Mouse (Mus musculus): ENCODE data around the gene Eva1c.

Eva1c gene

DNA sequence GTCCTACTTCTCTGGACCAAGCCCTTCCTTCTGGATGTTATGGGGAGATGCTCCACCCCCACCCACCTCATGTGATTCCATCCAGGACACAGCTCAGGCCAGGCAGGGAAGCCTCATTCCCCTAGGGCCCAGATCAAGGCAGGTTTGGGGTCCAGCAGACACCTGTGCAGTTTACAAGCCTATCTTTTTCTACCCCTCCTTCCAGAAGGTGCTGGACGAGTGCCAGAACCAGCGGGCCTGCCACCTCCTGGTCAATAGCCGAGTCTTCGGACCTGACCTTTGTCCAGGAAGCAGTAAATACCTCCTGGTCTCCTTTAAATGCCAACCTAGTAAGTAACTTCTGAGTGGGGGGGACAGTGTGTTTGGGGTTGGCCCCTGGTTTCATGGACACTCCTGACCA is 42.8 kb downstream of the Eva1c start:
- peak; percentile 57 for DNase-seq

DNA sequence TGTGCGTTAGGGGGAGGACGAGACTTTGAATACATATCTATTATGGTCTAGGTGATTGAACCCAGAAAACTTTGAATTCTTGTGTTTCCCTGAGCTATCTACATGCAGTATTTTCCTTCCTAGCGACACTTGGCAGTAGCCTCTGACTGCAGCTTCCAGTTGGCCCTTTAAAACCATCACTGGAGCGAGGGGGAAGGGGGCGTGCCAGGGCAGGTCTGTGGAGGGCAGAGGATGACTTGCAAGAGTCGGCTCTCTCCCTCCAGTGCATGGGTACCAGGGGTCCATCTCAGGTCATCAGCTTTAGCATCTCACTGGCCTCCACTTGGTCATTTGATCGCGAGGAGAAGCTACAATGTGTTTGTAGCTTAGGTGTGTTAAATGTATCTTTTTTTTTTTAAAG is 46.4 kb downstream of the Eva1c start:
- DNase-seq: no peak

GRCm38 (mm10) chr16:90874536-90874935 is 48.0 kb downstream of the Eva1c start:
- no peak for DNase-seq

GRCm38 (mm10) chr16:90878135-90878860 is 51.8 kb downstream of the Eva1c start:
- DNase-seq: no peak

DNA sequence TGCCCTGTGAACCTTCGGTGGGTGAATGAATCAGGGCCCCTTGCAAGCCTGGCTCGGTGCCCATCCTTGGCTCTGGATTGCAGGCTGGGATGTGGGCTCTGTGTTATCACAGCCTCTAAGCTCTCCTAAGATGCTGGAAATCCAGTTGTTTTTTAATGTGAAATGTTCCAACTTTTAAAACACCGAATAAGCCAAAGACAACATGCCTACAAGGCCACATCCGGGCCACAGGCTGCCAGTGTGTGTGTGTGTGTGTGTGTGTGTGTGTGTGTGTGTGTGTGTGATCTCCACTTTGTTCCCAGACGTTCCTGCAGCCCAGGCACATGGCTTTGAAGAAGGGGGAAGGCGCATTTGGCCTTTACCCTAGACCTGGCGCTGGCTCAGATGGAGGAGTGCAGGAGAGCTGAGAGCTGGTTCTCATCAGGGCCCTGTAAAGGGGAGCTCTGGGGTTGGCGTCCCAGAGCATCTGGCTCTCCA is 56.0 kb downstream of the Eva1c start:
- DNase-seq: no peak

DNA sequence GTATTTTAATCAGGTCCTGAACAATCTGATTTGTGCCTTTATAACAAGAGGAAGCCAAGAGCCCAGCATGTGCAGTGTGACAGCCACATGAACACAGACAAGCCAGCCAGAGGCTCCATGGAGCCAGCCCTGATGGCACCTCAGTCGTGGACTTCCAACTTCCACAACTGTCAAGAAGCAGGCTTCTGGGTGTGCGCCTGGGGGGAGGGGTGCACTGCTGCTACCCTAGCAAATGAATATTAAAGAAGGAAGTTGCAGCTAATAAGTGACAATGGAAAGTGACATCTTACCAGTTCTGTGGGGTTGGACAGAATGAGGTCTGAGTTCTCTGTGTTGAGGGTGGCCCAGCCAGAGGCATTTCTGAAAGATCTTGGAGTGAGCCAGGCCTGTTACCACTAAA is 58.8 kb downstream of the Eva1c start:
- DNase-seq: no peak

GRCm38 (mm10) chr16:90885781-90886565 is 59.5 kb downstream of the Eva1c start:
- DNase-seq: no peak

DNA sequence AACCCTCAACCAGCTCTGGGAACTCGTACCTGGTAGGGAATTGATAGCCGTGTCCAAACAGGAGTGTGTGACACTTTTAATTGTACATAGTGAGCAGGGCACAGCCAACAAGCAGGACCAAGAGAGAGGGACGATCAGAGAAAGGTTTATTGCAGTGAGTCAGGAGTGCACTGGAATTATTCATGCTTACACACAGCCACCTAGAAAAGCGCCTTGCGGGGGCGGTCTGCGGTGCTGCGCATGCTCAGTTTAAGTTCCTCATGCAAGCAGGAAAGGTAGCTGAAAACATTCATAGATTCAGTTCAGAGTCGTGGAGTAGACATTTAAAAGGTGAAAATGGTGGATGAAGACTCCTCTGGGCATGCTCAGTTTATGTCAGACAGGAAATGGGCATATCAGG is 64.2 kb downstream of the Eva1c start:
- DNase-seq: no peak

DNA sequence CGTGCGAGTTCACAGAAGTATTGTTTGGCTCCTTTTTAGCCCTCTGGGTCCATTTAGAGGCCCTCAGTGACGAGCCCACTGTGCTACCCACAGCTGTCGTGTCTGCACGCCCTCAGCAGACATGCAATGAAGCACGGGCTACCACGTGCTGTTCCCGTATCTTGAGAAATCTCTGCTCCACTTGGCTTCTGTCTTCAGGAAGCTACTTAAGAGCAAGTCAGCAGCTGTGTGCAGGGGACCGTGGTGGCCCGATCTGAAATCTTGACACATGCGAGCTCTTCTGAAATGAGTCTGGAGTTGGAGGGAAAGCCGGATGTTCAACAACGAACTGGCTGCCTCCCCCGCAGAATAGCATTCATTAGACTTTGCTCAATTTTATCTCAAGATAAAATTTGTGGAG is 65.1 kb downstream of the Eva1c start:
- peak; percentile 24 for DNase-seq

DNA sequence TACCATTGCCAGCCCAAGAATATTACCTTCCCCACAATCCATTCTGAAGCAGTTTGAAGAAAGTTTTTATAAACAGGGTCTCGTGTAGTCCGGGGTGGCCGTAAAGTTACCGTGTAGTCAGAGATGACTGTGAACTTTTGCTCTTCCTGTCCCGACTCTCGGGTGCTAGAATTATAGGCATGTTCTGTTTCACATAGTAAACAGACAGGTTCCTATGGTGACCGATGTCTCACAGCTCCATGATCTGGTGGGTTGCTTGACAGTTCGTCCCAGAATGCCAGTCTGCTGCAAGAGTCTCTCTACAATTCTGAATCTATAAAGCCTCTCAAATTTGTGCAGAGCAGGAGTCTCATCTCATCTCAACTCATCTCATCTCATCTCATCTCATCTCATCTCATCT is 65.6 kb downstream of the Eva1c start:
- no peak for DNase-seq

GRCm38 (mm10) chr16:90893019-90893418 is 66.5 kb downstream of the Eva1c start:
- DNase-seq: no peak

DNA sequence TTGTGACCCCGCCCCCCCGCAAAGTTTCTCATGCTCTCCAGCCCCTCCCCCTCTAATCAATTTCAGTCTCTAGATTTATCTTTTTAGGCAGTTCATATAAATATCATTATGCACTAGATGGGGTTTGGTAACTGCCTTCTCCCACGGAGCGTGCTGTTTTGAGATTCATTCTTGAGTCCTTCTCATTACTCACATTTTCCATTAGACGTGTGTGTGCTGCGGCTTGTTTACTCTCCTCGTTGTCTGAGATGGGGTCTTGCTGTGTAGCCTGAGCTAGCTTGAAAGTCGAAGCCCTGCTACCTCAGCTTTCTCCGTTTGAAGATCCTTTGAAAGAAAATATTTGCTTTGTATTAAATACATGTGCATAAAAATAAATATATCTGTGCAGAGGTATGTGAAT is 67.3 kb downstream of the Eva1c start:
- no peak for DNase-seq

DNA sequence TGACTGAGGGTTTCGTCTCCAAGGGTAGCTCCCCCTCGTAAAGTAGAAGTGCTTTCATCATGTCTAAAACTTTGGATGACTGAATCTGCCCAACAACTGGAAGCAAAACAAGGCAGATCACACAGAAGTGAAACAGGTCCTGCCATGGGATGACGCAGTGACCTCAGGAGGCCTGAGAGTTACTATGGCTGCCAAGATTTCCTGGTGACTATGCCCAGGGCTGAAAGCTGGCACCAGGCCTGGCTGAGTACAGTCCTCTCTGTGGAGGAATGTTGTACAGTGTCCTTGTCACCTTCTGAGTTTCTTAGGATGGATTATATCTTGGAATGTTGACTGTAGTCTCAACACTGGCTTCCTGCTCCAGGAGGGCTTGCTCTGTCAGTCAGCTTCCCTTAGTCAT is 71.1 kb downstream of the Eva1c start:
- DNase-seq: peak; percentile 18

- peak; percentile 39 for DNase-seq
Observed at GRCm38 (mm10) chr16:90899498-90899897, 73.0 kb downstream of the Eva1c start.

DNA sequence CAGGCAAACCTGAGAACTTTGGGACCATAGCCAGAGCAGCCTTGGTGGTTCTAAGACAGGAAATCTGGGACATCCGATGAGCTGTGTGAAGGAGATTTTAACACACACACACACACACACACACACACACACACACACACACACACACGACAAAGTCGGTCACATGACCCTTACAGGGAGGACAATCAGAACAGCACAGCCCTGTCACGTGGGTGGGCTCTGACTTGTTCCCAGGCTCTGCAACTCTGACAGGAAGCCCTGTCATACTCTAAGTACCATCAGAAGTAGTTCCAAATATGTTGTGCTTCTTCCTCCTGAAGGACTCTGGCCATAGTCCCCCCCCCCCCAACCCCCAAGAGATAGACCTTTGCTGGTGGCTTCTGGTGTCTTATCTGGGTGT is 74.8 kb downstream of the Eva1c start:
- DNase-seq: no peak

GRCm38 (mm10) chr16:90903300-90903699 is 76.8 kb downstream of the Eva1c start:
- no peak for DNase-seq

- no peak for DNase-seq
Observed at GRCm38 (mm10) chr16:90907250-90907649, 80.7 kb downstream of the Eva1c start.

GRCm38 (mm10) chr16:90910855-90911533 is 84.5 kb downstream of the Eva1c start:
- DNase-seq: no peak

GRCm38 (mm10) chr16:90911766-90912165 is 85.2 kb downstream of the Eva1c start:
- peak; percentile 34 for DNase-seq

DNA sequence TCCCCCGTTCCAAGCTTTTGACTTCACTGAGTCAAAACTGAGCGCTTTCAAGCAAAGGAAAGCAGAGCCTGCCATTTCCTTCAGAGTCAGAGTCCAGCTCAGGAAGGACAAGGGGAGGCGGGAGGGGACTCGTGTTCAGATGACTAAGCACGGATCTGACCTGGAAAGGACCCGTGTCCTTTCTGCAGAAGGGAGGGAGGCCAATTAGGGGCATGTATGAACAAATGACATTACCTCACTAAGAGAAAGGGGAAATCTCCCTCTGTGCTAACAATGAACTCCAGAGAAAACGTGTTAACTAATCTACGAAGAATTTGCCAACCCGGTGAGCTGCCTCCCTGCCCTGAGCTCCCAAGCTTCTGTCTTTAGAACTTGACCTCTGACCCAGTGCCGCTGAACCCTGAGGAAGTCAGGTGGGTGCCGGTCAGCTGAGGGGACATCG is 89.5 kb downstream of the Eva1c start:
- DNase-seq: peak; percentile 55

GRCm38 (mm10) chr16:90917156-90917555 is 90.6 kb downstream of the Eva1c start:
- DNase-seq: no peak

DNA sequence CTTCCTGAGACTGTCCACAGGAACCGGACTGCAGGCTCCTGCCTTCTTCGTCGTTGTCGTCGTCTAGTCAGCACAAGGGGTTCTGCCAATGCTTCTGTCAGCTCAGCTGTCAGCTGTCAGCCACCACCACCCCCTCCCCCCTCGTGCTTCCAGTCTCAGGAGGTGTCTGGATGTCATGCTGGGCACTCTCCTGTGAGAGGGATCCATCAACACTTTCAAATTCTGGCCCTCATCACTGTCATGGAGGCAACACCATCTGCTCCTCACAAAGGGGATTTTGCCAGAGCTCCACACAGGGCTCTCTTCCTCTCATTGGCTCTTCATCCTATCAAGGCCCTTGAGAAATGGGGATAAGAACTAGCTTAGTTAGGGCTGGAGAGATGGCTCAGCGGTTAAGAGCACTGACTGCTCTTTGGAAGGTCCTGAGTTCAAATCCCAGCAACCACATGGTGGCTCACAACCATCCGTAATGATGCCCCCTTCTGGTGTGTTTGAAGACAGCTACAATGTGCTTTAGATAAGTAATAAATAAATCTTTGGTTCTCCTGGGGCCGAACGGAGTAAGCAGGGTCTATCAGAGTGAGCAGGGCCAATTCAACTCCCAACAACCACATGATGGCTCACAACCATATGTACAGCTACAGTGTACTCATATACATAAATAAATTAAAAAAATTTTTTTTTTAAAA is 95.1 kb downstream of the Eva1c start:
- no peak for DNase-seq

Data from kidney, adult 18-20 months (tissue).